Mouse (Mus musculus): ENCODE results near the gene Cyp8b1. TPM values are rescaled to one million over a fixed set of nuclear protein-coding genes. Genes with fewer than 3 reads are reported as not detected.

Gene Cyp8b1
- total and polyA plus RNA-seq, 3 experiments = 0.06 TPM; not detected in 2

GRCm38 (mm10) chr9:121924901-121925560 is 8.9 kb upstream of the Cyp8b1 start:
- Histone ChIP-seq H3K4me3 (no peak overlapping the region), H3K27ac (no peak overlapping the region), H3K27me3 (ENCODE audit: control insufficient read depth, insufficient read depth, low read length) (no peaks in the 10 kb centered on the region; the same call in 1 of the 2 replicates), H3K9ac (ENCODE audit: low read depth, low read length) (no peak overlapping the region), H3K79me2 (replicated peaks; ENCODE audit: control insufficient read depth, insufficient read depth, low read length) (no peaks in the 10 kb centered on the region), H3K36me3 (ENCODE audit: control insufficient read depth, insufficient read depth, low read length) (no peaks in the 10 kb centered on the region), H3K4me1 (ENCODE audit: control insufficient read depth, insufficient read depth, low read length) (no peaks in the 10 kb centered on the region)
- no peak for DNase-seq
- WGBS = 82% methylated on average over 9 of the region's 9 CpGs
- no peak for TF ChIP-seq POLR2A (IDR thresholded peaks at IDR 0.05; ENCODE audit: insufficient read depth, low read depth, low read length)
- intact Hi-C loops (cut with DNase I) = no loop called here

GRCm38 (mm10) chr9:121923906-121924305 is 7.8 kb upstream of the Cyp8b1 start:
- no peak for DNase-seq
- Histone ChIP-seq H3K4me3 (no peak overlapping the region), H3K79me2 (replicated peaks; ENCODE audit: control insufficient read depth, insufficient read depth, low read length) (no peaks in the 10 kb centered on the region), H3K9ac (ENCODE audit: low read depth, low read length) (no peak overlapping the region), H3K27ac (no peak overlapping the region), H3K4me1 (ENCODE audit: control insufficient read depth, insufficient read depth, low read length) (peaks cover 2% of the 10 kb centered on the region), H3K36me3 (ENCODE audit: control insufficient read depth, insufficient read depth, low read length) (no peaks in the 10 kb centered on the region), H3K27me3 (ENCODE audit: control insufficient read depth, insufficient read depth, low read length) (no peaks in the 10 kb centered on the region; the same call in 1 of the 2 replicates)
- 81% methylated on average over 5 of the region's 5 CpGs for WGBS
- TF ChIP-seq EP300 (IDR thresholded peaks at IDR 0.05; ENCODE audit: insufficient read depth, low read depth, low read length) (no peak), CTCF (IDR thresholded peaks at IDR 0.05) (no peak), POLR2A (IDR thresholded peaks at IDR 0.05; ENCODE audit: insufficient read depth, low read depth, low read length) (no peak)
- intact Hi-C loops (cut with DNase I) = no loop called here

DNA sequence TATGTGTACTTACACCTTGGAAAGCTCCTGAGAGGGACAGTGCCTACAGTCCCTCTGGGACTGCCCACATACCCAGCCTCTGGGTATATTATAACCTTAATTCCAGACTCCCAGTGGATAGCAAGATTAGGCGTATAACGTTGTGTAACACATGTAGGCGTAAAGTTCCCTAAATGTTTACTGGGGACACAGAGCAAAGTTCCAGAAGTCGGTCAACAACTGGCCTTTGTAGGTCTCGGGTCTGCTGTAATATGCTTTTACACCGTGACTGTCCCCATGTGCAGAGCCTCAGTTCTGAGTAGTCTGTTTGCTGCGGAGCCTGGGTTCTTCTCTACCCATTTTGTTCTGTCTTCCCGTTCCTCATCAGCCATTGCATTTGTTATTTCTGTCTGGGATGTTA is 7.3 kb upstream of the Cyp8b1 start:
- 76% methylated on average over 8 of the region's 8 CpGs for WGBS
- intact Hi-C loops (cut with DNase I) = no loop called here
- Histone ChIP-seq H3K27me3 (ENCODE audit: control insufficient read depth, insufficient read depth, low read length) (no peaks in the 10 kb centered on the region; the same call in 1 of the 2 replicates), H3K4me1 (ENCODE audit: control insufficient read depth, insufficient read depth, low read length) (peaks cover 2% of the 10 kb centered on the region), H3K27ac (no peak overlapping the region), H3K36me3 (ENCODE audit: control insufficient read depth, insufficient read depth, low read length) (no peaks in the 10 kb centered on the region), H3K79me2 (replicated peaks; ENCODE audit: control insufficient read depth, insufficient read depth, low read length) (no peaks in the 10 kb centered on the region), H3K9ac (ENCODE audit: low read depth, low read length) (no peak overlapping the region), H3K4me3 (no peak overlapping the region)
- TF ChIP-seq POLR2A (IDR thresholded peaks at IDR 0.05; ENCODE audit: insufficient read depth, low read depth, low read length) (no peak), EP300 (IDR thresholded peaks at IDR 0.05; ENCODE audit: insufficient read depth, low read depth, low read length) (no peak), CTCF (IDR thresholded peaks at IDR 0.05) (no peak)
- no peak for DNase-seq

GRCm38 (mm10) chr9:121919027-121919501 is 3.0 kb upstream of the Cyp8b1 start:
- Histone ChIP-seq H3K36me3 (ENCODE audit: control insufficient read depth, insufficient read depth, low read length) (no peaks in the 10 kb centered on the region), H3K27ac (no peak overlapping the region), H3K4me1 (ENCODE audit: control insufficient read depth, insufficient read depth, low read length) (peaks cover 2% of the 10 kb centered on the region), H3K79me2 (replicated peaks; ENCODE audit: control insufficient read depth, insufficient read depth, low read length) (no peaks in the 10 kb centered on the region), H3K9ac (ENCODE audit: low read depth, low read length) (no peak overlapping the region), H3K27me3 (ENCODE audit: control insufficient read depth, insufficient read depth, low read length) (no peaks in the 10 kb centered on the region; the same call in 1 of the 2 replicates), H3K4me3 (no peak overlapping the region)
- 66% methylated on average over 10 of the region's 10 CpGs for WGBS
- TF ChIP-seq EP300 (IDR thresholded peaks at IDR 0.05; ENCODE audit: insufficient read depth, low read depth, low read length) (no peak), CTCF (IDR thresholded peaks at IDR 0.05) (no peak), POLR2A (IDR thresholded peaks at IDR 0.05; ENCODE audit: insufficient read depth, low read depth, low read length) (no peak)
- DNase-seq = no peak
- intact Hi-C loops (cut with DNase I) = no loop called here

DNA sequence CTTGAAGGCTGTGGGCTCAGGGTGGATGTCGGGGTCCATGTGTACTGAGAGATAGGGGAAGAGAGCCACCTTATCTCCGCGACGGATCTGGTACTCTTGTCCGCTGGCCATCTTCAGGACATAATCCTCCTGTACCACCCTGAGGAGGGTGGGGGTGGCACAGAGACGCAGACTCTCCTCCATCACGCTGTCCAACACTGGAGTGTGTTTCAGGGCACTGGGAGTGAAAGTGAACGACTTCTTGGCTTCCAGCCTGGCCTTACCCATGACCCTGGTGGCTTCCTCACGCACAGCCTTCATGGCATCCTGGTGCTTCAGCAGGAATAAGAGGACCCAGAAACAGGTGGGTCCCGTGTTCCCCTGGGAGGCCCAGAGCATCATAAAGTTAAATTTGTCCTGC is 1.0 kb downstream of the Cyp8b1 start:
- Histone ChIP-seq H3K27ac (no peak overlapping the region), H3K79me2 (replicated peaks; ENCODE audit: control insufficient read depth, insufficient read depth, low read length) (no peaks in the 10 kb centered on the region), H3K4me3 (no peak overlapping the region), H3K36me3 (ENCODE audit: control insufficient read depth, insufficient read depth, low read length) (no peaks in the 10 kb centered on the region), H3K27me3 (ENCODE audit: control insufficient read depth, insufficient read depth, low read length) (no peaks in the 10 kb centered on the region; the same call in 1 of the 2 replicates), H3K9ac (ENCODE audit: low read depth, low read length) (no peak overlapping the region), H3K4me1 (ENCODE audit: control insufficient read depth, insufficient read depth, low read length) (peaks cover 2% of the 10 kb centered on the region)
- WGBS = 81% methylated on average over 10 of the region's 10 CpGs
- intact Hi-C loops (cut with DNase I) = no loop called here
- TF ChIP-seq EP300 (IDR thresholded peaks at IDR 0.05; ENCODE audit: insufficient read depth, low read depth, low read length) (no peak), POLR2A (IDR thresholded peaks at IDR 0.05; ENCODE audit: insufficient read depth, low read depth, low read length) (no peak), CTCF (IDR thresholded peaks at IDR 0.05) (no peak)
- DNase-seq = no peak

DNA sequence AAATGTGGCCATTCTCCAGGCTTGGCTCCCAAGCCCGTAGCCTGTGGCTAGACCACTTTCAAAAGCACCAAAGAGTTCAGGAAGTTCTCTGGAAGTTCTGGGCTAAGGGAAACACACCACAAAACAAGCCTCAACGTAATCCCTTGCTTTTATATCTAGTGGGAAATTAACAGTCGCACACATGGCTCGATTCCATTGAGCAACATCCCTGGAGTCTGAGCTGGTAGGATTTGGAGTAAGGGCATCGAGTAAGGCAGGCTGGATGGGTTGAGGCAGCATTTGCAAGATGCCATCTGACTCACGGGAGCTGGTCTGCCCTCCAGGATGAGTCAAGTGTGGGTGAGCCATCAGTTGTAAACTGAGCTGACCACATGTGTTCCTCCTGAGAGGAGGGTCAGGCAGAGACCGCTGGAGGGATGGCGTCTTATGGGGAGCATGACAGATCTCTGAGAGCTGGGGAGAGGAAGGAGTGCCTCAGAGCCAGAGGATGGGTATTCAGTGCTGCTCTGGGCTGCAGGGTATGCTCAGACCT is 1.8 kb downstream of the Cyp8b1 start:
- no peak overlapping the region for H3K4me3 ChIP-seq
- peaks cover 1% of the 10 kb centered on the region for H3K4me1 ChIP-seq (ENCODE audit: control insufficient read depth, insufficient read depth, low read length)
- H3K79me2 ChIP-seq (replicated peaks; ENCODE audit: control insufficient read depth, insufficient read depth, low read length) = no peaks in the 10 kb centered on the region
- intact Hi-C loops (cut with DNase I) = no loop called here
- no peak for DNase-seq
- no peaks in the 10 kb centered on the region; the same call in 1 of the 2 replicates for H3K27me3 ChIP-seq (ENCODE audit: control insufficient read depth, insufficient read depth, low read length)
- TF ChIP-seq POLR2A (IDR thresholded peaks at IDR 0.05; ENCODE audit: insufficient read depth, low read depth, low read length) (no peak), CTCF (IDR thresholded peaks at IDR 0.05) (no peak), EP300 (IDR thresholded peaks at IDR 0.05; ENCODE audit: insufficient read depth, low read depth, low read length) (no peak)
- no peak overlapping the region for H3K9ac ChIP-seq (ENCODE audit: low read depth, low read length)
- 79% methylated on average over 8 of the region's 8 CpGs for WGBS
- no peak overlapping the region for H3K27ac ChIP-seq
- H3K36me3 ChIP-seq (ENCODE audit: control insufficient read depth, insufficient read depth, low read length) = no peaks in the 10 kb centered on the region

Data from heart, adult 2 months (tissue).